Mouse (Mus musculus): Measurements from ENCODE around the gene Gcnt3. TPM values are rescaled to one million over a fixed set of nuclear protein-coding genes. Genes with fewer than 3 reads are reported as not detected.
A peak's percentile ranks its signal among the peaks of the same experiment; 100 is the strongest.

The Gcnt3 gene
- not detected for total RNA-seq (2021)
- long read RNA-seq, experiment 1: 0 reads
- long read RNA-seq, experiment 2: 0 reads

- no peak for DNase-seq
Observed at GRCm38 (mm10) chr9:70037988-70038387, at the start of gene Gcnt3. TSS of gene Gcnt3 (minus strand) at chr9:70038088.

DNA sequence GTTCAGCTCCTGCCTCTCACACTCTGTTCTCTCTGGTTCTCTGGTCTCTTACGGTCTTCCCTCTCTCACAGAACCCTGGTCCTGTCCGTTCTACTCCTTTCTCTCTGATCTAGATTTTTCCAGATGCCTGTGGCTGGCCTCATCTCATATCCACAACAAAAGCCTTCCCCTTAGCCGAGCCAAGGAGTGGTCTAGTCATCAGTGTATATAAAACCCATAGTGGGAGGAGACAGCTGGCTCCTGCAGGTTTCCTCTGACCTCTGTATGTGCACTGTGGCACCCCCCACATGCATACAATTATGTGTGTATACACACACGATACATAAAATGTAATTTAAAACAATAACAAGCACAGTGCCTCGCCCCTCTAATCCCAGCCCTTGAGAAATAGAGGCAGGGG, 49.5 kb upstream of the Gcnt3 start:
- DNase-seq: no peak

DNA sequence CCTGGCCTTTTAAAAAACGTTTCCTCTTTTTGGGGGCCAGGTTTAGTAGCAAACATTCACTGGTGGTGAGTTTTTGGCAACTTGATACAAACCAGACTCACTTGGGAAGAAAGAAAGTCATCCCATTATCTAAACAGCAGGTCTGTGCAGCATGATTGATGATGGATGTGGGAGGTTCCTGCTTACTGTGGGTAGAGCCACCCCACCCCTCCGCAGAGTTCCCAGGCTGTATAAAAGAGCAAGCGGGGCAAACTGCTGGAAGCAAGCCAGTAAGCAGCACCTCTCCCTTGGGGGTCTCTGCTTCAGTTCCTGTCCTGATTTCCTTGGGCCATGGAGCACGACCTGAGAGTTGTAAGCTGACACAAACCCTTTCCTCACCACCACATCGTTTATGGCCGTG, 48.2 kb upstream of the Gcnt3 start:
- DNase-seq: no peak

DNA sequence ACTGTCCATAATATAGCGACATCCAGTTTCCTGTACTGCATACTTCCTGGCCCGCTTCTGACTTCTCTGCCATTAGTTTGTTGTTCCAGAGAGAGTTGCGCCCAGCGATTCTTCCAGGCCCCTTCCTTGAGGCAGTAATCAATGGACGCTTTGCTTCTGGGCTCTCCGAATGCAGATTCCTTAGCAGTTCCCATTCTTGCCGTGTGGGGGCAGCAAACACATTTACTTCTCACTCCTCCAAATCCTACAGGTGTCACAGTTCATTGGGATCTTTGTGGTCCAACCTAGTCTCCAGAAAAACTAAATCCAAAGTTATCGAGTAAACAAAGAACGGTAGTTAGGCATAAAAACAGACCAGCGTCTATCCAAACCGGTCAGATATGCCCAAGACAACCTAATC, 46.2 kb upstream of the Gcnt3 start:
- DNase-seq: peak; percentile 35

DNA sequence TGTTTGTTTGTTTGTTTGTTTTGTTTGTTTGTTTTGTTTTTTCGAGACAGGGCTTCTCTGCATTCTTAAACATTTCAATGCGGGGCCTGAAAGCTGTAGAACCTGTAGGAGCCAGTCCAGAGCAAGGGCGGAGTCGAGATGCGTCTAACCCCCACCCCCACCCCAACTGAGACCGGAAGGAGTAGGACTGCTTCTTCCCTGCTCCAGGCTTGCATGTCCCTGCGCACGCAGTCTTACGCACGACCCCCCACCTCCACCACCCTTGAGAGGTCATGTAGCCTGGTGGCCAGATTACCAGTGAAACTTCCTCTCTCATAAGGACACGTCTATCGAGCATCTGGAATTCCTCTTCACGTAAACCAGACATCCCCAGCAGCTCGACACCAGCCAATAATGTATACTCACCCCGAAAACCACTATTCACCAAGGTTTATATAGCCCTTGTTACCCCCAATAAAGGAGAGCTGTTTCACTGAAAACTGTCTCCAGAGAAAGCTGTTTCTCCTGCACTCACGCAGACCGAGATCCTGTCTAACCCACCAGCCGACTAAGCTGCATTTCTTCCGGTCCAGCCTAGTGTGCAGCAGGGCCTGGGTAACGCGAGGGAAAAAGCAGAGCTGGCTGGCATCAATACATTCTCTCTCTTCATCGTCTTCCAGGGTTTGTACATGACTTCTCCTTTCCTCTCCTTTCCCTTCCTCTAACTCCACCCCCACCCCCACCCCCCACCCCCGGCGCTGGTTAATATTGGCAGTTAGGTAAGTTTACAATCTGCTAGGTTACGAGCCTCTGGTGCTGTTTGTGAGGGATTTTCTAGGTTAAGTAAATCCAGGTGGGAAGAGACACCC, 44.7 kb upstream of the Gcnt3 start:
- no peak for DNase-seq

DNA sequence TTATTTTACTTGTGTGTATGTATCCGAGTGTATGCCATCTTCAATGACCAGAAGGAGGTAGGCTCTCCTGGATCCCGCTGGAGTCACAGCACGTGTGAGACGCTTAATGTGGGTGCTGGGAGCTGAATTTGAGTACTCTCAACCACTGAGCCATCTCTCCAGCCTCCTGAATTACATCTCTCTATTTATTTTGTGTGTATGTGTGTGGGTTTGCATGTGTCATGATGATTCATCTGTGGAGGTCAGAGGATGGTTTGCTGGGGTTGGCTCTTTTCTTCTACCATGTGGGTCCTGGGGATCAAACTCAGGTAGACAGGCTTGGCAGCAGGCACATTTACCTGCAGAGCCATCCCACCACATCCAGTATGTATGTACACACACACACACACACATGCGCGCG, 43.9 kb upstream of the Gcnt3 start:
- DNase-seq: no peak

- no peak for DNase-seq
Observed at GRCm38 (mm10) chr9:70080976-70081375, 43.1 kb upstream of the Gcnt3 start.

GRCm38 (mm10) chr9:70080027-70080800, 42.3 kb upstream of the Gcnt3 start:
- no peak for DNase-seq

DNA sequence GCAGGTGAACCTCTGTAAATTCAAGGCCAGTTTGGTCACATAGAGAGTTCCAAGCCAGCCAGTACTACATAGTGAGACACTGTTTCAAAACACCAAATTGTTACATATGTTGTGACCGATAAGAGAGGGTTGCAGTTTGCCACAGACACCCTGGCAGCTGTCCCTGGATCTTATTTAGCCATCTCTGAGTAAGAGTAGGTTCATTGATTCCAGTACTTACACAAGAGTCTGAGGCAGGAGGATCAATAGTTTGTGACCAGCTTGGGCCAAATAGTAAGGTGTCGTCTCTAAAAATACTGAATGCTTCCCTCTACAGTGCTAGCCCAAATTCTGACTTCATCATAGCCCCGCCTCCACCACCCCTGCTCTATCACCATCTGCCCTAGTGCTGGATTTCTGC, 40.1 kb upstream of the Gcnt3 start:
- DNase-seq: no peak

GRCm38 (mm10) chr9:70077170-70077569, 39.3 kb upstream of the Gcnt3 start:
- no peak for DNase-seq

GRCm38 (mm10) chr9:70072387-70072786, 34.5 kb upstream of the Gcnt3 start:
- no peak for DNase-seq

DNA sequence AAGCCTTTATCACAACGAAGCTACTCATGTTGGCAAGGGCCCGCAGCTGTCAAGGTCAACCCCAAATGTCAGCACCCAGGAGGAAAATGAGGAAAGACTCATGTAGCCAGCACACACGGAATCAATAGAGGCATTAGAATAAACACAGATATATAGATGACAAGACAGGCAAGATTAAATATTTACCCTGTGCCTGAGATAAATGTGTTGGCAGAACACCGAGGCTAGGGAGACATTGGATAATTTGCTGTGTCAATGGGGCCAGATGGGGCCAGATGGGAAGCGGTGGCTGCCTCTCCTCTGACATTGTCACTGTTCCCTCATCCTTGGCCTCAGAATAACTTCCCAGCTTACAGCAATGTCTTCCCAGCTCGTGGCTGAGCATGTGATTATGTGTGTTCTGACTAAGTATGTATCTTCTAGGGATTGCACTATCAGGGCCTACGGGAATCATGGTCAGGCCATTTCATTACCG, 32.1 kb upstream of the Gcnt3 start:
- DNase-seq: no peak

GRCm38 (mm10) chr9:70067497-70067896, 29.6 kb upstream of the Gcnt3 start:
- no peak for DNase-seq

DNA sequence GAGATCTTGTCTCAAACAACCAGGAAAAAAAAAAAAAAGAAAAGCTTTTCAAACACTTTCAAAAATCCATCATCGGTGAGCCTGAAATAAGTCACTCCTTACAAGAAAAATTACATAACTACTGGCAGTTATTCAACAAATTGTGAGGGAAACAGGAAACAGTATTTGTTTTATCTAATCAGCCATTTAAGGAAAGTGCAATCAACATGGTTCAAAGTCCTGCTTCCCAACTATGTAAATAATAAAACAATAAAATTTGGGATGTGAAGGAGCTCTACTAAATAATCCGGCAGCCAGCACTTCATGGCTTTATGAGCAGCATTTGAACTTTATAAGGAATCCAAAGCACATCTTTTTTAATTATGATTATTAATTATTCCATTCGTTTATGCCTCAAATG, 24.1 kb upstream of the Gcnt3 start:
- DNase-seq: no peak

DNA sequence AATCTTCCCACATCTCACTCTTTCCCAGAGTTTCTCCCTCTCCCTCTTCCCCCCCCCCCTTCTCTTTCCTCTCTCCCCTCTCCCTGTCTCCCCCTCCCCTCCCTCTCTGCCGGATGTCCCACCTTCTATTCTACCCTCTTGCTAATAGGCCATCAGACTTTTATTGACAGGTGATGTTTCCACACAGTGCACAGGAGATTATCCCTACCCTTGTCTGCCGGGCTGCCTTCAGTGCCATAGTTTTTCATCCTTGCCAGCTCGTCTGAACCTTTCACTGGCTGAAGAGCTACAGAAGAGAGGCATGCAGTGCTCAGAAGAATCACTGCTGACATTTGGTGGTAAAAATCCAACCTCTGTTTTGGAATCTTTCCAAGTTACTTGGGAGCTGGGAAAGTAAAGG, 15.5 kb upstream of the Gcnt3 start:
- DNase-seq: no peak

- DNase-seq: no peak
Observed at GRCm38 (mm10) chr9:70052730-70053129, 14.8 kb upstream of the Gcnt3 start.

- no peak for DNase-seq
Observed at GRCm38 (mm10) chr9:70049839-70050238, 12.0 kb upstream of the Gcnt3 start.

GRCm38 (mm10) chr9:70049416-70049783, 11.5 kb upstream of the Gcnt3 start:
- DNase-seq: peak; percentile 6

GRCm38 (mm10) chr9:70048751-70049415, 11.0 kb upstream of the Gcnt3 start:
- peak; percentile 57 for DNase-seq

DNA sequence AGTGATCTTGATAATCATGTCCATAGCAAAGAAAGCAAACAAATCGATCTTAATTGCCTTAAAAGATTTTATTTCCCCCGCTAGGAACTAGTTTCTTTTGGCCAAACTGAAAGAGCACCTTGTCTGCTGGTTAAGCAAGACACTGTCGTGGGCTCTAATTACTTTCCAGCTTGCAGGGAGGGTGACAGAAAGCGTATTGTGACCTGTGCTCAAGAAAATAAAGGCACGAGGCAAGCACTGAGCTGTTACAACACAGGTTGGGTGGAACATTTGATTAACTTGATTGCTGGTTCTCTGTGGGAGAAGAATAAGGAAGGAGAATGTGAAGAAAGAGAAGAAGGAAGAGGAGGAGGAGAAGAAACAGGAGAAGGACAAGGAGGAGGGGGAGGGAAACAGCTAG, 10.4 kb upstream of the Gcnt3 start:
- DNase-seq: no peak

- DNase-seq: no peak
Observed at GRCm38 (mm10) chr9:70047839-70048238, 10.0 kb upstream of the Gcnt3 start.

DNA sequence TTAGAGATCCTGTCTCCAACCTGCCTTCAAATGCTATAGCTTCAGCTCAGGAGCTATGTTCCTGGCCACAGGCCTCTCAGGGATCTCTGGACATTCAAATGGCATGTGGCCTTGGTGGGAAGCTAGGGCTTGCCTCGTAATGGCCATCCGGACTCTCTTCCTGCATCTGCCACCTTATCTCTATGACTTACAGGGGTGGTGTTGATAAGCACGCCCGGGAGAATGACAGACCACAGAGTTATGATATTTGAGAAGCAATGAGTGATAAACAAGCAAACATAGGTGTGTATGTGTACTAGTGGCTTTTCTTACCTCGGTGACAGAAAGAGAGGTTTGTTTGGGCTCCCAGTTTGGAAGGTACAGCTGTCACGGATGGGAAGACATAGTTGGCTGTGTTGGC, 8.4 kb upstream of the Gcnt3 start:
- no peak for DNase-seq

- no peak for DNase-seq
Observed at GRCm38 (mm10) chr9:70044865-70045264, 7.0 kb upstream of the Gcnt3 start.

All from gastrocnemius, postnatal 10 days (tissue).